18 mouse cellular contexts compared by ENCODE assay signal in the genomic region with DNA sequence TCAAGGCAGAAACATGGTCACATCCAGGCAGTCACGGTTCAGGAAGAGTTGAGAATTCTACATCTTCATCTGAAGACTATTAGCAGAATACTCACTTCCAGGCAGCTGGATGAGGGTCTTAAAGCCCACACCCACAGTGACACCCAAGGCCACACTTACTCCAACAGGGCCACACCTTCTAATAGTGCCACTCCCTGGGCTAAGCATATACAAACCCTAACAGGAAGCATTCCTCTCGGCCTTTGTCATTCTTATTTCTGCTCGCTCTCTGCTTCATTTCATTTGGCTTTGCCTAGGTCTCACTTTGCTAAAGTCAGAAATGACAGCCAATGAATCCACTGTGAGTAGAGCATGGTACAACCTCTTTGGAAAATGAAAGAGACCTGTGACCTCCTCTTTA.
"Had no signal": no experiment of that assay in that cellular context is flagged by ENCODE, and none has a peak within 500 bp of the region (broad histone marks: within the 10 kb centered on the region; RNA-seq: fewer than 3 reads in every experiment).

No protein-coding gene starts in this region.

- H3K4me1 ChIP-seq: liver, embryonic 13.5 days had no signal

- H3K36me3 ChIP-seq: kidney, embryonic 15.5 days; liver, embryonic 13.5 days; midbrain, embryonic 10.5 days; midbrain, embryonic 13.5 days; neural tube, embryonic 13.5 days had no signal

- H3K9me3 ChIP-seq: kidney, embryonic 15.5 days; liver, embryonic 13.5 days; megakaryocyte, embryonic 14.5 days; midbrain, embryonic 10.5 days; midbrain, embryonic 13.5 days; neural tube, embryonic 13.5 days had no signal

- H3K27ac ChIP-seq: kidney, embryonic 15.5 days; liver, embryonic 13.5 days; midbrain, embryonic 10.5 days; midbrain, embryonic 13.5 days; neural tube, embryonic 13.5 days had no signal

- DNase-seq: kidney, adult 11 months; kidney, adult 8-10 months; kidney, postnatal 10 days; kidney, postnatal 36 days; liver, embryonic 13.5 days; lung, embryonic 14.5 days; lung, postnatal 10 days; lung, postnatal 36 days; thymus, adult 2 months; thymus, postnatal 14 days; thymus, postnatal 4 days had no signal

- H3K4me3 ChIP-seq: kidney, embryonic 15.5 days; liver, embryonic 13.5 days; megakaryocyte, embryonic 14.5 days; midbrain, embryonic 10.5 days; midbrain, embryonic 13.5 days; myocyte; neural tube, embryonic 13.5 days had no signal

- H3K9ac ChIP-seq: kidney, embryonic 15.5 days; liver, embryonic 13.5 days; lung, embryonic 14.5 days; midbrain, embryonic 13.5 days; neural tube, embryonic 13.5 days had no signal

- H3K27me3 ChIP-seq: kidney, embryonic 15.5 days; liver, embryonic 13.5 days; midbrain, embryonic 13.5 days; neural tube, embryonic 13.5 days had no signal

- H3K4me2 ChIP-seq: kidney, embryonic 15.5 days; liver, embryonic 13.5 days; lung, embryonic 14.5 days; midbrain, embryonic 13.5 days; neural tube, embryonic 13.5 days had no signal

- ATAC-seq: midbrain, embryonic 13.5 days; midbrain, embryonic 16.5 days had no signal
